Mouse (Mus musculus) adrenal gland, adult 8-10 months (tissue): ENCODE data around the gene Mogat1. TPM values are rescaled to one million over a fixed set of nuclear protein-coding genes. Genes with fewer than 3 reads are reported as not detected.
"Not testable (repeated sequence)": the region's sequence is repeated elsewhere in the genome, so short reads cannot be mapped to it uniquely, and the experiment has no call there.

ENCODE experiments used
- DNase-seq: peaks from one replicate; pipeline ENCODE4 v3.0.0; 2022
- total RNA-seq, 4 experiments: library from RNA; stranded (reverse); gene quantifications; 2 replicates each; pipeline ENCODE4 v1.2.4; 2022

The Mogat1 gene
- total RNA-seq, 4 experiments from 2014 or later: 2.3 to 4.2 (median 2.5) TPM

DNA sequence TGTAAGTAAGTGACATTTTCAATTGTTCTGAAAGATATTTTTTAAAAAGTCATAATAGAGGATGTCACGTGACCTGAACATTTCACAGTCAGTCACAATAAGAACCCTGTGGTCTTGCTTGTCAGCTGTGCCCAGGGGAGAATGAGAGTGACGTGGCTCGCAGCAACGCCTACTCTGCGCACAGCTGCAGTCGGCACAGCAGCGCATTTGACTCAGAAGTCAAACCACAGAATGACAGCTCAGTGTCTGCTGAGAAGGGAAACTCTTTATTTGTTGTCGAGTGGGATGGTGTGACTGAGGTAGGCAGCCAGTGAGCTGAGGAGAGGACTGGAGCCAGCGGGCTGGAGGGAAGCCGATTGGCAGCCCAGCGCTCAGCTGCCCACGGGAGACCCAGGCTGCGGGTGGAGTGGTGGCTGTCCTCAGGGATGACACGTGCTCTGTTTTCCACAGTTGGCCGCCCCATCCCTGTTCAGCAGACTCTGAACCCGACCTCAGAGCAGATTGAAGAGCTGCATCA lies 26.8 kb downstream of the Mogat1 start:
- DNase-seq: peak; percentile 55

DNA sequence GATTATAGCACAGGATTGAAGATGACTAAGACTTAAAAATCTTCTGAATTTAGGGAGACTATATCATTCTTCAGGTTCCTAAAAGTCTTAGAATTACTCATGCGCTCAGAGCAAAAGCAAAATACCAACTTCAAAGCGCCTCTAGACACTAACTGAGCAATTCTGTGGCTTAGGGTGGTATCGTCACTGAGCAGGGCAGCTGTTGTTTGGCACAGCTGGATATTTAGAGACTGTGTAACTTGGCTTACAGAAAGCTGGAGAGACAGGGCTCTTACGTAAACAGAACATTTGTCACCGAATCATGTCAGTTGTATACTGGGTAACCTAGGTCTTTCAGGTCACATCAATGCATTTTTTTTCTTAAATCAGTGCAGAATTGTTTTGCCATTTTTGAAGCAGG lies 27.6 kb downstream of the Mogat1 start:
- DNase-seq: no peak

DNA sequence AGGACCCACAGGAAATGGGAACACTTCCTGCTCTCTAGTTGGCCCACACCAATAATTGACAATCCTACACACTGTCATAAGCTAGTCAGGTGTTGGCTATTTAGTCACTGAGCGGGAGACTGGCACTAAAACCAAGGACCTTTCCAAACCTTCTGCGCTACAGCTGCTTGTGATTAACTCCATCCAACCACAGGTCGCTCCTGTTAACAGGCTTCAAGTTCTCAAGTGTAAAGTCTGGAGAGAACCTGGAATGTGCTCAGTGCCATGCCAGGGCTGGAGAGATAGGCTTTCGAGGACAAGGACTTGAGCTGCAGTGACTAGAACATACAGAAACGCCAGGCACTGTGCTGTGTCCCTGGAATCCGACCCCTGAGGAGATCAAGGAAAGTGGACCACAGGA lies 28.4 kb downstream of the Mogat1 start:
- DNase-seq: no peak

DNA sequence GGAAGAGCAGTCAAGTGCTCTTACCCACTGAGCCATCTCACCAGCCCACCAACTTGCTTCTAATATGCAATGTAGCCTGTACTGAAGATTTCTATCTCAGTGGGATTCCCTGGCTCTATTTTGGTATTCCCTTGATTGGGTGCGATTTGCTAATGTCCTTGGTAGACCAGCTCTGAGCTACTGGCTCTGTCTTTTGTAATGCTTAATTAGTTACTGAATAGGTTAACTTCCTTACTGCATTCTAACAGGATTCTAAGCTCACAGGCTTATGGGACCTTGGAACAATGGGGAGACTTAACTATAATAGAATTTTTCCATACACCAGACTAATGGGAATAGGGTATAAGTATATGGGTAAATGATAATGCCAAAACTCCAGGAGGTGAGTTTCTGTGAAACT lies 32.8 kb downstream of the Mogat1 start:
- not testable (repeated sequence) for DNase-seq

DNA sequence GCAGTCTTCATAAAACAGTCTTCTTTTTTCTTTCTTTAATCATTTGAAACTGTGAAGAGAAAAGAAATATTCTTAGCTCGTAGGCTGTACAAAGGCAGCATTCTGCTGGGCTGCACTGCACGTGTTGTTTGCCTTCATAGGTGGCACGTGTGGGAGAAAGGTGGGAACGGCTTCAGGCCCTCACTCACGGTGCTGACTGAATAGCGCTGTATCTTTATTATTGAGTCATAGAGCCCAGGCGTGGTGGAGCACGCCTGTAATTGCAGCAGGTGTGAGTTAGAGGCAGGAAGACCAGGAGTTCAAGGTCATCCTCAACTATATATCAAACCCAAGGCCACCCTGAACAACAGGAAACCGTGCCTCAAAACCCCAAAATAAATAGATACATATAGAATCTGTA lies 35.5 kb downstream of the Mogat1 start:
- DNase-seq: no peak

DNA sequence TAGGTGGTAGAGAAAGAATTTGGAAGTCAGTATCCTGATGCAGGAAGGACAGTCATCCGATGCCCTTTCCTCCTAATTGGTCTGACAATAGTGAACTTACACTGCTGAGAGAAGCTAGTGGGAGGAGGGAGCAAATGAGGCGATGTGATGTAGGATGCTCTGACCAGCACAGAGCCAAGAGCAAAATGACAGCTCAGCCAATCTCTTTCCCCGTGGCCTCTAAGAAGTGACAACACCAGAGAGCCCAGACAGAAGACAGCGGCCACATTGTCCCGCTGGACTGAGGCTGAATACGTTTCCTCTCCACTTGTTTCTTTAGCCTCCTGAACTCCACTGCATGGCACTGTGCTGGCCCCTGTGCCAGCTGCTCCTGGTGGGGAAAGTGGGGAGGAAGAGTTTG lies 38.2 kb downstream of the Mogat1 start:
- DNase-seq: no peak

DNA sequence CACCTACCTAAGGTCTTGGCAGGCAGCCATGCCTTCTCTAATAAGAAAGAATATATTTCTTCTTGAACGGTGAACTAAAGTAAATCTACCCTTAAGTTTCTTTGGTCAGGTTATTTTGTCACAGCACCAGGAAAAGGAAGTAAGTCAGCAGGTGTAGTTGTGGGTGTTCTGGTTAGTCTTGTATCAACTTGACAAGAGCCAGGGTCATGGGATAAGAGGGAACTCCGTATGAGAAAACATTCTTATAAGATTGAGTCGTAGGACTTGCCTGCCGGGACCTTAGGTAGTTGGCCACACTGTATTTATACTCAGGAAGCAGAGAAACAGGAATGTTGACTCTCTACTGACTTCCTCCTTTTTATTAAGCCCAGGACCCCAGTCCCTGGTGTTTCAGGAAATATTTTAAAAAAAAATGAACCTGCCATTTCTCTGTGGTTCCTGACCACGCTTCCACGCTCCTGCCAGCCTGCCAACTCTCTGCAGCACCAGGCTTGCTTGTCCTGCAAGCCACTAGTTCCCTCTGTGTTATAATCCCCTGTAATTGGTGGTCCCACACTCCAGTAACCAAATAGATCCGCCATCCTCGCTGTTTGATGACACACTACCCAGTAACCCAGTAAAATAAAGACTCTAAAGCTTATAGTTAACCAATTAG lies 43.3 kb downstream of the Mogat1 start:
- DNase-seq: no peak

DNA sequence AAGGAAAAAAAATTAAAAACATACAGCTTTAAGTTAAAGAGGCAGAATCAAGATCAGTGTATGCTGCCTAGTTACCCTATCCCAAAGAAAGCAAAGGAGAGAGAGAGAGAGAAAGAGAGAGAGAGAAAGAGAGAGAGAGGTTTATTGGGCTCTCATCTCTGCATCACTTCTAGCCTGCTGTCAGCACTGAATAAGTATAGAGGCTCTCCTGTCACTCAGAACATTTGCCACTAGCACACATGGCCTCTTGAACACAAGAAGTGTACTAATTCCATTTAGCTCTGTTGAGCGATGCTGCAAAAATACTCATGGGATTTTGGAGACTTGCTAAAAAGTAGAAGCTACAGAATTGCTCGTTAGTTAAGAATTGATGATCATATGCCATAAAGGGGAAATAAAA lies 56.2 kb downstream of the Mogat1 start:
- DNase-seq: no peak

DNA sequence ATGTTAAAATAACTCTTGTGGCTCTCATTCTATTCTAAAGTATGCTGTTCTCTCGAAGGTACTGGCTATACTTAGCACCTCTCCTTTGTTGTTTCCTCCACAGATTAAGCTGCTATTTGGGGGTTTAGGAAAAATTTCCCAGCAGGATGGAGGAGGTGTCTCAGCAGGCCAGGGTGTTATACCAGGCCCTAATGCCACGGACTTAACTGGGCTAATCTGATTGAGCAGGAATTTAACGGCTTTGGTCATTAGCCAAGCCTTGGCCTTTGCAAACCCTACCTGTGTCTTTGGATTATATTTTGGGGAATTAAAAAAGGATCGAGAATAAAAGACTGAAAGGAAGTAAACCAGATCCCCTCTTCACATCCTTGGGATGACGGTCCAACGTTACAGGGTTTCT lies 56.6 kb downstream of the Mogat1 start:
- no peak for DNase-seq

DNA sequence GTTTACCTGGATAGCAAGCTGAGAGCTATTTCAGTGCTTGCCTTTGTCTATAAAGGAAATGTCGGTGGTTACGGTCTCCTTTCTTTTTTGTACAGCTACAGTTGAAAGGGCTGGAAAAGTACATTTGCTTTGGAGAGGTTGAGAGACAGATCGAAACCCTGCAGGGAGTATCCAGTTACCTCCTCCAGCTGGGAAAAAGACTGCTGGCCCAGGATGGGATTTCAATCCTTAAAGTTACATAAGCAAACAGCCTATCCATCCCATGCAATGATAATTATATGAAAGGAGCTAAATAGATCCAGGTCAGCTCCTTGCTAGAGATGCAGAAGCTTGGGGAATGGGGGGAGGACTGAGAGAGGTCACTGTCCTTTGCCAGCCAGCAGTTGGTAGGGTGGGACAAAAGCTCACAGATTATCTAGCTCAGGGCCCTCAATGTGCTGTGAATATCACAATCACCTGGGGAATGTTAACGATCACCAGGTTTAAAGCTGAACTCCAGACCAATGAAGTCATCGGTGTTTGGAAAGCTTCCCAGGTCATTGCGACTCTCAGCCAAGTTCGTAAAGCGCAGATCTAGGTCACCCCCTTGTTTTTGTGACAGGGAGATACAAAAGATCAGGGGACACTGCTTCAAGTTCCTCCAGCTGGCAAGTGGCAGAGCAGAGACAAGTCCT lies 57.2 kb downstream of the Mogat1 start:
- peak; percentile 61 for DNase-seq

DNA sequence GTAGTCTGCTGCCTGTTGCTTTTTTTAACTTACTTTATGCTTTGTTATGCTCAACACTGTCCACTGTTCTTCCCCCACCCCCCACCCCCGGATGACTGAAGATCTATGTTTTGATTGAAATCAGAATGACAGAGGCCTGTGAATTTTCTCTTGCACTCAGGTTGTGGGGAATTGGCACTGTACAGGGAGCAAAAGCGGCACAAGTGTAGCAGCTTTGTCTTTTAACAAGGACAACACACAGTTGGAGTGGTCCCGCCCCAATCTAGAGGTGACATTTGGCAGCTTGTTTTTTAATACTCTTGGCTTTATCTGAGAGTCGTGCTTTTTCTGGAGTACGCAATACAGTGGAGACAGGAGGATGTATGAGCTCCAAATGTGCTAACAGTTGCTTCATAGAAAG lies 58.8 kb downstream of the Mogat1 start:
- DNase-seq: no peak

DNA sequence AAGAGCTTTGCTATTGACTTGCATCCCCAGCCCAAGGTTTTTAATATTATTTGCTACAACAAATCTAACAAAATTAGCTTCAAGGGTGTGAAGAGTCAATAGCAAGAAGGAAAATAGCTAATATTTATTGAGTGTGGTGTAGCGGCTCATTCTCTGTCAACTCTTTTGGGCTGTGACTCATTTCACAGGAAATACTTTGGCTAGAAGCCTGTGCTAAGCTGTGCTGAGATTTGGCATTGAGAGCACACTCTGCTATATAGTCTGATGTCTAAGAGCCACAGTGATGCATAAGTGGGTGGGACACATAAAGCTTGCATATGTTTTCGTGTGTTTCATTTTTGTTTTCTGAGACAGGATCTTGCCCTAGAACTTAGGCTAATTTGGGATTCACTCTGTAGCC lies 74.3 kb downstream of the Mogat1 start:
- no peak for DNase-seq

DNA sequence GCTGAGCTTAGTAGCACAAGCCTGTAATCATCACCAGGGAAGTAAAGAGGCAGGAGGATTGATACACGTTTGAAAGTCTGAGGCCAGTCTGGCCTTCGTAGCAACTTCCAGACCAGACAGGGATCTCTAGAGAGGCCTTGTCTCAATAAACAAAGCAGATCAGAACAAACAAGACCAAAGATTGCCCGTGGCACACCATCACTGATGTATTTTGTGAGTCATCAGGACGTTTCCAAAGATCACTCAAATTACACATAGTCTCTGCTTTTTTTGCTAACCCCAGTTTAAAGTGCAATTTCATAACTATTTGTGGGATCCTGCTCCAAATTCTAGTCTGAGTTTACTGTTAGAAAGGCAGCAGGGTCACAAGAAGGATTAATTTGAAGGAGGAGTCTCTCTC lies 76.2 kb downstream of the Mogat1 start:
- no peak for DNase-seq

Other genes starting within 250 kb of the Mogat1 start
- gene Sgpp2, start 200.6 kb upstream of the Mogat1 start, total RNA-seq: 10 to 100 TPM in 1 of 4 experiments, 1 to 10 TPM in 3; 3.6 to 10.5 (median 6.4) TPM
- gene Farsb, start 22.1 kb upstream of the Mogat1 start, total RNA-seq: 10 to 100 TPM; 56.5 to 81.0 (median 69.4) TPM
- gene BC035947, start 1.2 kb downstream of the Mogat1 start, total RNA-seq: under 1 TPM; 0.09 to 0.40 (median 0.29) TPM
- gene Acsl3, start 146.8 kb downstream of the Mogat1 start, total RNA-seq: 10 to 100 TPM; 28.5 to 36.8 (median 34.4) TPM
- gene Utp14b, start 147.0 kb downstream of the Mogat1 start, total RNA-seq: 1 to 10 TPM; 4.0 to 8.7 (median 5.4) TPM